Mouse (Mus musculus) regulatory T cell (primary cell): ENCODE results near the gene Srsf7.
"Not testable (repeated sequence)": the region's sequence is repeated elsewhere in the genome, so short reads cannot be mapped to it uniquely, and the experiment has no call there.

Source experiments
- in situ Hi-C: fragments of 300-600 bp; cut with MboI, MseI; formaldehyde crosslinking; loops from one replicate; pipeline ENCODE4 v1.15.1; 2025; ENCODE audit warnings: high pct_unique_total_duplicates

The Srsf7 gene

DNA sequence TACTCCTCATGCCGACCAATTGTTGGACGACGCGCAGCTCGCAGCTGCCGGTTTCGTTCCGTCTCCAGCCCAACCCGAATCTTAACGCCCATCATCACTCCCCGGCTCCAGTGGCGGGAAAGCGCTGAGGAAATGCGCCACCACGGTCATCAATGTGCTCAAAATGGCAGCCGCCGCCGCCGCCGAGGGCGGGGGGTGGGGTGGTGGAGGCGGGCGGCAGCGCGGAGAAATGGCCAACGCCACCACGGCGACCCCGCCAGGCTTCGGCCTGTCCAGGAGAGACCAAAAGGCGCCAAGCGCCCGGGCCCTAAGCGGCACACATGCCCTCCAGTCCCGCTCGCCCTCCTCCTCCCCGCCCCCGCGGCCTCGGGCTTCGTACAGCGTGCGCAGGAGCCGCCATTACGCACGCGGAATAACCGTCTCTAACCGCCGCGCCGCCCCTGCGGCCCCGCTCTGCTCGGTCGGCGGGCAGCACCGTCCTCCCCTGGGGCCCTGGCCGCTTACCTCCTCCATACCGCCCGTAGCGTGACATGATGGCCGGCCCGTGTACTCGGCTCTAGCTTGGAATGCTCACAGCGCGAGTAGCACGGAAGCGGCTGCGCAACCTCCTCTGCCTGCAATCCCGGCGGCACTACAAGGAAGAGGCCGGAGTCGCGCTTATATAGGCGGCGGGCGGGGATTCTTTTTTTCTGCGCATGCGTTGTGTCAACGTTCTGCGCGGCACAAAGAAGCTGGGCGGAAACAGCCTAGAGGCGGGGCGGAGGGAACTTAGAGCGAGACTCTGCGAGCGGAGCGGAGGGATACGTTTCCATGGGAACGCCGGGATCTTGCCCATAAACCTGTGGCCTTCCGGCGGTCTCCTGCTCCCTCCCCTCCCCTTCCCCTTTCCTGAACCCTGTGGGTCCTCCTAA lies at the start of gene Srsf7, which contains the start of gene Ttc39d:
Gene Srsf7 (minus strand): TSS at position 637 of the 911 bp plus-strand sequence.
Gene Ttc39d (plus strand): TSS at position 790 of the 911 bp plus-strand sequence.
- in situ Hi-C loops, result loop anchor here (25.0 kb wide), 1 partner anchor 1120 kb away; no protein-coding TSS in a partner anchor

DNA sequence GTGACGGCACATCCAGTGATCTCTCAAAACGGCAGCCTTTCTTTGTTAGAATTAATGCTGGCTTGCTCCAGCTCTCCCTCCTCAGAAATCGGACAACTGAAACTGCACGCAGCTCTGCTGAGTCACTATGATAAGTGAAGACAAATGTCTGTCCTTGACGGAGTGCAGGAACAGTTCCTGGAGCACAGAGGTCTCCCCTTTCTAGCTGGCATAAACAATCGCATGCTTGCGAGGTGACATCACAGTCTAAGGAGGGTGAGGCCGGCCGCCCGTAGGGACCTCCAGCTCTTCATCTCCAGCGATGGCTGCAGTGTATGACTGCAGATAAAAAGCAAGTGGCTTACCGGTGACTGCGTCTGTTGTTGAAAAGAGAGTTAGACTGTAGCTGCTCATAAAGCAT lies 48.1 kb upstream of the Srsf7 start:
- in situ Hi-C loops, result no loop called here

DNA sequence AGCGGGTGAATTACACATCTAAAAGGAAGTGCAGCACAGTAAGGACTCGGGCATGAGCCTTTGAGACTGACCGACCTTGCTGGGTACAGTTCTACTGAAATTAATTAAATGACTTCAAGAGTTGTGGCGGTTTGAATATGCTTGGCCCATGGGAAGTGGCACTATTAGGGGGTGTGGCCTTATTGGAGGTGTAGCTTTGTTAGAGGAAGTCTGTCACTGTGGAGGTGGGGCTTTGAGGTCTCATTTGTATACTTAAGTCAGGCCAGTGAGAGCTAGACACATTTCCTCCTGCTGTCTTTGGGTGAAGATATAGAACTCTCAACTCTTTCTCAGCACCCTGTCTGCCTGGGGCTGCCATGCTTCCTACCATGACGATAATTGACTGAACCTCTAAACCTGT lies 47.3 kb upstream of the Srsf7 start:
- in situ Hi-C loops, result no loop called here

DNA sequence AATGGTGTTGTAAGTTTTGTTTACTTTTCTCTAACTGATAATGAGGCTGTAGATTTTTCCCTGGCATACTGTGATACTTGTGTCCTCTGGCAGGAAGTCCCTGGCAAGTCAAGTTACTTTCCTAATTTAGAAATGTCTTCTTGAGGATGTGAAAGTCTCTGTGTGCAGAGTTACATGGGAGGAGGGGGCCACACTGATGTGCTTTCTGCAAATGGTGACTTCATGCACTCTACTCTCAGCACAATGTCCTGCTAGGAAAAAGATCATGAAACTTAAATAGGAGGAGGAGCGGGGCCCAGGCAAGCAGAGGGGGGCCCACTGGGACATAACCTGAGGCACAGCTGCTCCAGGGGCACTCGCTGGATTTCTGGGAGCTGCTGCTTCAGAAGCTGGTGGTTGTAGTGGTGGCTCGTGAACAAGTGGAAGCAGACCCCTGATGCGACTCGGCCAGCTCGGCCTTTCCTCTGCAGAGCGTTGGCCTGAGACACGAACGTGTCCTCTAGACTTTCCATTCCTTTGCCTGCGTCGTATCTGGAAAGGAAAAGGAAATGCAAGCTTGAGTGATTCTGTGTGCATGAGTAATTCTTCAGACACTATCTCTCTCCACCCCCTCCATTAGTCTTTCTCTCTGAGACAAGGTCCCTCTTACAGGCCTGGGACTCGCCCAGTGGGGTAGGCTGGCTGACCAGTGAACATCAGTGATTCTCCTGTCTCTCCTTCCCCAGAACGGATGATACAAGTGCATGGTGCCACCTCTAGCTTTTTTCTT lies 45.8 kb upstream of the Srsf7 start:
- in situ Hi-C loops, result no loop called here

DNA sequence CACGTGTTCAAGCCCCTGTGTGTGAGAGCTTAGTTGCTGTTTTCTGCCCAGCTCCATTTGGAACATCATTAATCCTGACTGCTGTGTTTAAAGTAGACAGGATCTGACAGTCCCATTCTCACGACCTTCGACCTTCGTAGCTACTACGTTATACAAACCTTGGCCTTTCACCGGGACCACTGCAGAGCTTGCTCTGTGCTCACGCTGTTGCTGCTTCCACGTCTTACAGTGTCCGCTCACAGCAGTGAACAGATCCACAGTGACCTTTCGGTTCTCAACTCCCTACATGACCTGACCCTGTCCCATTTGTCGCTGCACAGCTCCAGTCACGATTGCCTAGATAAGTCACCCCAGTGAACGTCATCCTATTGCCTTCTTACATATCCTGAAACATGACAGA lies 36.0 kb upstream of the Srsf7 start:
- in situ Hi-C loops, result no loop called here

DNA sequence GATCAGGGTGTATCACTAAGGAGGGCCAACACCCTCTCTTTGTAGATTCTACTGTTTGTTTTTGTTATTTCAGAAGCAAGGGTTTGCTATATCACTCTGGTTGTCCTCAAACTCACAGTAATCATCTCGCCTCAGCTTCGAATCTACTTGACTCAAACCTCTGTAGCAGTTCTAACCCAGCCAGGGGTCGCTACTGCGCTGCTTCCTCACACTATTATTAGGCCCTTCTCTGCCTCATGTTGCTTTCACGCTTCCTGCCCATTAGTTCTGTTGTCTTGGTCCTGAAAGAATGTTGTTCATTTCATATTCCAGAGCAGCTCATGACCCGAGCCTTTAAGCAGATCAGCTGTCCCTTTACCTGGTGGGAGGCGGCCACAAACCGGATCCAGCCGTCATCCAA lies 34.5 kb upstream of the Srsf7 start:
- in situ Hi-C loops, result no loop called here

DNA sequence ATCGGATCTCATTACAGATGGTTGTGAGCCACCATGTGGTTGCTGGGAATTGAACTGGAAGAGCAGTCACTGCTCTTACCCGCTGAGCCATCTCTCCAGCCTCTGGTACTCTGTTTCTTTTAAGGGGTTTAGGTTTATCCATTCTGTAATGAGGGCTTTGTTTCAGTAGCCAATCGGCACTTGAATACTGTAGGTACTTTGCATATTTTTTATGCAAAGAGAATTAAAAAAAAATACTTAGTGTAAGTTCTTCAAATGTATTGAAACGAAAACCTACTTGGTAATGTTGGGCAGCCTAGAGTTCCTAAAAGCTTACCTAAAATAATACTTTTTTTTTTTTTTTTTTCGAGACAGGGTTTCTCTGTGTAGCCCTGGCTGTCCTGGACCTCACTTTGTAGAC lies 30.4 kb upstream of the Srsf7 start:
- in situ Hi-C loops, result no loop called here

DNA sequence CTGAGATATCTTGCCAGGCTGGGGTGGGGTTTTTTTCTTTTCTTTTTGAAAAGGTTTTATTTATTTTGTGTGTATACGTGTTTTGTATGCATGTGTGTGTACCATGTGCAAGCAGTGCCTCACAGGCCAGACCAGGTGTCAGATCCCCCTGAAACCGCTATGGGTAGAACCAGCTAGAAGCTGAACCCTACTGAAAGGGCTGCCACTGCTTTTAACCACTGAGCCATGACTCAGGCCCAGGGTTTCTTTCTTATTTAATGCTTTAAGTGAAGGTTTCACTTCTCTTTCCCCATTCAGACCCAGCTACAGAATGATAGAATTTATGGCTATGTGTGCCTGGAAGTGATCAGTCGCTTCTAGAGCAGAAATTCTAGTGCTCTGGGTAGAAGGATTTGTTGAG lies 29.7 kb upstream of the Srsf7 start:
- in situ Hi-C loops, result no loop called here

DNA sequence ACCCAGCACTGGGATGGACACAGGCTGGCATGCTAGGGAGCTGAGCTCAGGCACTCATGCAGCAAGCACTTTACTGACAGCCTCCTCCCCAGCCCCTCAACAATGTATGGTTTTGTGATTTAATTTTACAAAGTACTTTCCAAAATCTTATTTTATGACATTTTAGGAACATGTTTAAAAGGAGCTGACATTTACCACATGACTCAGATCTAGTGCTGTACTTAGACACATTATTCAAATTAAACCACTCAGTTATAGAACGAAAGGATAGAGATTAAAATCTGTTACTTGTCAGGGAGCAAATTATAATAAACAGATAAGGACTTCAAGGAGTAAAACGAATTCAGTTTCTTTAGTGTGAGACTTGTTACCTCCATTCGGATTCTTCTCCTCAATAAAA lies 28.4 kb upstream of the Srsf7 start:
- in situ Hi-C loops, result no loop called here

DNA sequence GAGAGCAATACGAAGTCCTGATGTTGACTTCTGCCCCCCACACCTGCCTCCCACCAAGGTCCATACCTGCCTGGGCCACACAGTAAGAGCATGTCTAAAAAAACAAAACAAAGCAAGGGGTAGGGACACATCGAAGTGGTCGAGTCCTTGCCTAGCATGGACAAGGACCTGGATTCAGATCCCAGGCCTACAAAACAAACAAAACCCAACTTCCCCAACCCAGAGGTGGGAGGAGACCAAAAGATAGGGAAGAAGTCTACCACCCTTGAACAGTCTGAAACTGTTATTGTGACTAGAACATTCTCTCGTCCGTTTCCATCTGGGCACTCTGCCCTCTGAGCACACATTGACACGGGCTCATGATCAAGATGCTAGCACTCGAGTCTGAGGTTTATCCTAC lies 27.3 kb upstream of the Srsf7 start:
- in situ Hi-C loops, result no loop called here

DNA sequence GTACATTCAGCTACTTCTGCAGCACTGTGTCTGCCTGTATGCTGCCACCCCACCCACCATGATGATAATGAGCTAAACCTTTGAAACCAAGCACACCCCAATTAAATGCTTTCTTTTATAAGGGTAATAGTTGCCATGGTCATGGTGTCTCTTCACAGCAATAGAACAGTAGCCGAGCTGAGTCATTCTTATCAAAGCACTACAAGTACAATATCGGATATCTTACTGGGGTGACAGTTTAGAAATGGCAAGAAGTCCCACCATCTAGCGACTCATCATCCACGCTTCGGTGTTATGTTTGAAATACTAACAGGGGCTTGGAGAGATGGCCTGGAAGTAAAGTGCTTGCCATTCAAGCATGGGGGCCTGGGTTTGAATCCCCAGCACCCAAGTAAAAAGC lies 26.7 kb upstream of the Srsf7 start:
- in situ Hi-C loops, result no loop called here

DNA sequence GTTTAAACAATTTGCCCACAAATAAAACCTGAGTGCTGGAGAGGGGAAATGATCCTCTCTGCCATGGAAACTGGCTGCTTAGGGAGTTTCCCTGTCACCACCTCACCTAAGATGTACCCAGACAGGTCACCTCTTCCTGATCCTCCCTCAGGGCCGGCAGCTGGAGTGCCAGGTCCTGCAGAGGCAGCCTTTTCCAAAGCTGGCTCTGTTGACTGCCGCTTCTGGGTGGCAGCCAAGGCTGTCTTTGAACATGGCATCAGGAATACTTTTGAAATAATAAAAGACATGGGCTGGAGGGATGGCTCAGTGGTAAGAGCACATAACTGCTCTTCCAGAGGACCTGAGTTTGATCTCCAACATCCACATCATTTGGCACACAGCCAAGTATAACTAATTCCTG lies 22.3 kb upstream of the Srsf7 start:
- in situ Hi-C loops, result no loop called here

DNA sequence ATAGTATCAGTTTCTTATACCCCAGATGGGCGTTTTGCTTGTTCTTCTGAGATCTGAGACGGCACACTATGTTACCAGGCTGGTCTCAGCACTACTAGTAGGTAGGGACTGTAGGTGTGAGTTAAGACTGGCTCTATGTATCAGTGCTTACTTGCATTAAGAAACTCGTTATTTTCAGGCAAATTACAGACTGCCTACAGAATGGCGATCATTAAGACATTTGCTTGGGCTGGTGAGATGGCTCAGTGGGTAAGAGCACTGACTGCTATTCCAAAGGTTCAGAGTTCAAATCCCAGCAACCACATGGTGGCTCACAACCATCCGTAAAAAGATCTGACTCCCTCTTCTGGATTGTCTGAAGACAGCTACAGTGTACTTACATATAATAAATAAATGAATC lies 18.0 kb upstream of the Srsf7 start:
- in situ Hi-C loops, result not testable (repeated sequence)

DNA sequence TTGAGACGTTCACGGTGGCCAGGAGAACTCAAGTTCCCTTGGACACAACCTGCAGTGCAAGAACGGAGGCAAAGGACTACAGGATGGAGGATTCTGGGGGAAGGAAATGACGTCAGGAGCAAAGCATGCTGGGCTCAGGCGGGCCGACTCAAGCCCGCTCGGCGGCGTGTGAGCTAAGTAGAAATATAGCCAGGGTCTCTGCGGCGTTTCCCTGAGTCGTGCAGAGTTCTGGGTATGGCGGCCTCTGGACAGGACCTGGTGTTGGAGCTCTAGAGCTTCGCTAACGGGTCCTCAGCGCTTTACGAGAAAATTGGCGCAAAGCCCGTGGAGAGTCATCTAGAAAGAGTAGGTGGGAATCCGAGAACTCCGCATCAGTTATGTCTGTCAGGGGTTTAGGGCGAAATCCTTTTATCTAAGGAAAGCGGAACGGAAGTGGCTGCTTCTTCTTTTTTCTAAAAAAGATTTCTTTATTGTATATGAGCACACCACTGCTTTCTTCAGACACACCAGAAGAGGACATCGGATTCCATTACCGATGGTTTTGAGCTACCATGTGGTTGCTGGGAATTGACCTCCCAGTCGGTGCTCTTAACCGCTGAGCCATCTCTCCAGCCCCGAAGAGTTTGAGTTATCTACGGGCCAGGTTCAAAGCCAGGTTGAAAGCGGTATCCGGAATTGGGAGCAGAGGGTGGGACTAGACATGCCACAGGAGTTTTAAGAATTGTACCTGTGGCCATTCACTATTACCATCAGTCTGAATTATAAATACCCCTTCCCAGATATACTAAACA lies 17.4 kb upstream of the Srsf7 start, which contains the start of gene Gemin6:
Gene Gemin6 (plus strand): TSS at position 116 of the 791 bp plus-strand sequence.
- in situ Hi-C loops, result loop anchor here (25.0 kb wide), 1 partner anchor 1137 kb away; no protein-coding TSS in a partner anchor

DNA sequence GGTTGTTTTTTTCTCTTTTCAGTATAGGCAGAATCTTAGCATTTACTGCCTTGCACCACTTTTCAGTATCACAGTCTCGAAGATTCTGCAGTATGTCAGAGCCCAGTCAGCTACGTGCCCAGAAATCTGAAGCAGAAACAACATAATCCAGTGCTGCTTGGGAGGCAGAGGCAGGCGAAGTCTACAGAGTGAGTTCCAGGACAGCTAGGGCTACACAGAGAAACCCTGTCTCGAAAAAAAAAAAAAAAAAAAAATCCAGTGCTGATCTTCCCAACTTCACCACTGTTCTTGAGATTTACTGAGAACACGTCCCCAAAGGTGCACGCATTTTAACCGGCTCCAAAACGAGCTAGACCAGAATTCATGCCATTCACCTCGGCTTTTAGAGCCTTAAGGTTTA lies 16.7 kb upstream of the Srsf7 start:
- in situ Hi-C loops, result loop anchor here (25.0 kb wide), 1 partner anchor 1137 kb away; no protein-coding TSS in a partner anchor

DNA sequence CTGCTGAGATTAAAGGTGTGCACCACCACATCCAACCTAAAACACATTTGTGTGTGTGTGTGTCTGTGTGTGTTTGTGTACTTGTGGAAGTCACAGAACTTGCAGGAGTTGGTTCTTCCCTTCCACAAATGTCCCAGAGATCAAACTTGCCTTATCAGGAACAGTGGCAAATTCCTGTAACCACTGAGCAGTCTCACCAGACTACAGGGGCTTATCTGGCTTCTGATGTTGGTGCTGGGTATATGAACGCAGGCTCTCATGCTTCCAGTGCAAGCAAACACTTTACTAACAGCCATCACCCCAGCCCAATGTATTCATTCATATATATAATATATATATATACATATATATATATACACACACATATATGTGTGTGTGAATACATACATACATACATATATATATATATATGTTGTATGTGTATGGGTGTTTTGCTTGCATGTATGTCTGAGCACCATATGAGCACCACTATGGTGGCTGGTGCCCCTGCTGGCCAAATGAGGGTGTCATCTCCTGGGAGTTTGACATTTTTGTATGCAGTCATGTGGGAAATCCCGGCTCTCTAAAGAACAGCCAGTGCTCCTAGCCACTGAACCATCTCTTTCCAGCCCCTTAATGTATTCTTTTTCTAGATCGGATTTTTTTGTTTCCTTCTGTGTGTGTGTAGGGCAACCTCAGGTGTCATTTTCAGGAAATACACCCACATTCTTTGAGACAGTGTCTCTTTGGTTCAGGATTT lies 15.0 kb upstream of the Srsf7 start:
- in situ Hi-C loops, result loop anchor here (25.0 kb wide), 1 partner anchor 1135 kb away; no protein-coding TSS in a partner anchor

DNA sequence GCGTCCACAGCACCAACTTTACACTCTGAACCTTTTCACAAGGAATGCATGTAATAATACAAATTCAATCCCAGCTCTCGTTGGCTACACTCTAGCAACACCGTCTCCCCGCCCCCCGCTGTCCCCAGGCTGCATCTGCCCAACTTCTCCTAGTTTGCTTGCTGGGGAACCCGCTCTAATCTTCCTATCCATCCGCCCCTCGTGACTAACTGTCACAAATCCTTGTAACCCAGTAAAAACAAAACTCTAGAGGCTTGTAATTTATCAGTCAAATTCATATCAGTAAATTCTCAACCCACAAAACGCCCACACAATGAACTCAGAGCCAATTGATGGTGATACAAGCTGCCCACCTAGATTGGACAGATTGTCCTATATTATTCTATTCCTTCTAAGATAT lies 14.1 kb upstream of the Srsf7 start:
- in situ Hi-C loops, result loop anchor here (25.0 kb wide), 1 partner anchor 1134 kb away; no protein-coding TSS in a partner anchor

DNA sequence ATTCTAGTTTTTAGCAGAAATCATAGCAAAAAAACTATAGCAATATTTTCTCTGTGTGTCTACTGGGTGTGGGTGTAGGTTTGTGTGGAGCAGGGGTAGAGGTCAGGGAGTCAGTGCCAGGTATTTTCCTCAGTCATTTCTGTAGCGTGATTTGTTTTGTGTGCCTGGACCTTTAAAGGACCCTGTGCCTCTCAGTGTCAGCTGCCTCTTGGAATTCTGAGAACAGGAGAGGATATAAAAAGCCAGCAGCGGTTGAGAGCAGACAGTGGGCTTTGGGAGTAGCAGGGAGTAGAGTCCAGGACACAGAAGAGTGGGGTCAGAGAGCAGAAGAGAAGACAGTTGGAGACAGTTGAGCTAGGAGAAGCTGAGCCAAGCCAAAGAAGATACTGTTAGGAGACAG lies 13.0 kb upstream of the Srsf7 start:
- in situ Hi-C loops, result loop anchor here (25.0 kb wide), 1 partner anchor 1133 kb away; no protein-coding TSS in a partner anchor

DNA sequence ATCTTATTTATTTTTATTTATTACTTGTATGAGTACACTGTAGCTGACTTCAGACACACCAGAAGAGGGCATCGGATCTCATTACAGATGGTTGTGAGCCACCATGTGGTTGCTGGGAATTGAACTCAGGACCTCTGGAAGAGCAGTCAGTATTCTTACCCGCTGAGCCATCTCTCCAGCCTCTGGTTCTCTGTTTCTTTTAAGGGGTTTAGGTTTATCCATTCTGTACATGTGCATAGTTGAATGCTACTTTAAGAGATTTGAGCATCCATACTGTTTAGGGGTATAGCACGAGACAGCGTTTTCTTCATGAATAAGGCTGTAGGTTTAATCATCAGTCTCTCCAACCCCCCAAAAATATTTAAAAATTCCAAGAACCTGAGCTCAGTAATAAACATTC lies 6.9 kb upstream of the Srsf7 start:
- in situ Hi-C loops, result loop anchor here (10.0 to 25.0 kb wide), 2 partner anchors 341 to 1127 kb away; no protein-coding TSS in a partner anchor

DNA sequence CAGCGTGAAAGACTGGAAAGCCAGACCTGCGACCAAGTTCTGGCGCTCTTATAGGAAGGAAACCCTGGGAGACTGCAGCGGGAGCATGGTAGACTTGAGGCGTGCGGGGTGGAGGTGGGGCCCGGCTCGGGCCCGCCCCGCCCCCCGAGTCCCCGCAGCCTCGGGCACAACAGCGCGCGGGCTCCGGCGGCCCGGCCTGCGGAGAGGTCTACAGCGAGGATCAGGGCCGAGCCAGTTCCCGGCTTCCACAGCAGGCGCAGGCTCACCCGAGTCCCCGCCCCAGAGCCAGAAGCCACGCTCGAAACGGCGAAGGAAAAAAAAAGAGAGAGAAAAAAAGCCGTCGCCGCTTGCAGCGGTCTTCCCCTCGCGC lies 821 bp downstream of the Srsf7 start:
- in situ Hi-C loops, result loop anchor here (25.0 kb wide), 1 partner anchor 1119 kb away; no protein-coding TSS in a partner anchor

DNA sequence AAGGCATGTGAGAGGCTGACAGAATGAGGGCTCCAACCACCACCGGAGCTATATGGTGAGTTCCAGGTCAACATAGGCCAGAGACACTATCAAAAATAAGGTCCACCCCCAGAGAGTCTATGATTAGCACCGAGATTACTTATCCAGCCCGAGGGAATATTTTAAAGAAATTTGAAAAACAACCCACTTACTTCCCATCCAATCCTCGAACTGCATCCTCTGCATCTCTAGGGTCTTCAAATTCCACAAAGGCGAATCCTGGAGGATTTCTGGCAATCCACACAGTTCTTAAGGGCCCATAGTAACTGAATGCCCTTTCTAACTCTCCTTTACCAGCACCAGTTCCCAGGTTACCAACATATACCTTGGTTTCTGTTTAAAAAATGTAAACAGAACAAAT lies 1.4 kb downstream of the Srsf7 start:
- in situ Hi-C loops, result loop anchor here (25.0 kb wide), 1 partner anchor 1118 kb away; no protein-coding TSS in a partner anchor
